Mouse (Mus musculus) kidney, embryonic 16.5 days (tissue): ENCODE measurements around the gene Rpl23a. TPM values are rescaled to one million over a fixed set of nuclear protein-coding genes. Genes with fewer than 3 reads are reported as not detected.
A peak's percentile ranks its signal among the peaks of the same experiment; 100 is the strongest.
"Not testable (repeated sequence)": the region's sequence is repeated elsewhere in the genome, so short reads cannot be mapped to it uniquely, and the experiment has no call there.

Experiments
- ATAC-seq: fragments of 200-750 bp; cut with Nextera tagmentation; 2 replicates; pipeline ENCODE4 v1.8.0; 2017; ENCODE audit warnings: moderate TSS enrichment; ENCODE audit not compliant: low FRiP score, low TSS enrichment
- H3K27ac ChIP-seq: fragments of 300-500 bp; sonication (generic); 2 replicates; pipeline ENCODE4 v1.5.1; 2014; ENCODE audit warnings: low read length
- H3K27me3 ChIP-seq: fragments of 300-500 bp; sonication (generic); 2 replicates; pipeline ENCODE4 v1.6.1; 2014; ENCODE audit warnings: low read length, control low read depth, mixed read lengths; ENCODE audit not compliant: insufficient read depth
- H3K36me3 ChIP-seq: fragments of 300-500 bp; sonication (generic); 2 replicates; pipeline ENCODE4 v1.6.1; 2014; ENCODE audit warnings: low read length, control low read depth, mixed read lengths; ENCODE audit not compliant: insufficient read depth
- H3K4me1 ChIP-seq: fragments of 300-500 bp; sonication (generic); 2 replicates; pipeline ENCODE4 v1.6.1; 2014; ENCODE audit warnings: low read length, control low read depth, mixed read lengths; ENCODE audit not compliant: insufficient read depth
- H3K4me2 ChIP-seq: fragments of 300-500 bp; sonication (generic); replicated peaks from 2 replicates; pipeline ENCODE4 v1.6.1; 2014; ENCODE audit warnings: low read depth, low read length
- H3K4me3 ChIP-seq: fragments of 300-500 bp; sonication (generic); 2 replicates; pipeline ENCODE4 v1.5.1; 2014; ENCODE audit warnings: mild to moderate bottlenecking, low read length
- H3K9ac ChIP-seq: fragments of 300-500 bp; sonication (generic); replicated peaks from 2 replicates; pipeline ENCODE4 v1.6.1; 2014; ENCODE audit warnings: low read length
- H3K9me3 ChIP-seq: fragments of 300-500 bp; sonication (generic); 2 replicates; pipeline ENCODE4 v1.6.1; 2016; ENCODE audit warnings: low read length, control low read depth
- WGBS: fragments of 180-500 bp; shearing (Covaris S2); extraction: QIAGEN DNeasy Blood & Tissue Kit; methylation state at CpG from one replicate; pipeline ENCODE4 v1.1.7; 2014; 5-methylcytosine and 5-hydroxymethylcytosine counted together
- polyA plus RNA-seq: library from polyadenylated mRNA; unstranded; fragments of >200 nt; fragmentation: Nextera tagmentation; extraction: Ambion mirVana; gene quantifications from 2 replicates; pipeline ENCODE4 v1.2.1, GENCODE M21; 2015

The Rpl23a gene
- polyA plus RNA-seq, 1 experiment from 2014 or later = 1,147 TPM

GRCm38 (mm10) chr11:78188331-78189233 is 5.2 kb upstream of the Rpl23a start, which contains the start of gene Rab34:
Gene Rab34, plus strand, starts transcription at chr11:78188430.
- under 1% methylated on average over 78 of the region's 80 CpGs for WGBS
- ATAC-seq = peak; percentile 84

GRCm38 (mm10) chr11:78184702-78185101 is 1.3 kb upstream of the Rpl23a start:
- Histone ChIP-seq H3K36me3 (peaks cover 23% of the 10 kb centered on the region), H3K4me1 (peaks cover 44% of the 10 kb centered on the region)
- H3K9ac ChIP-seq, ATAC-seq, H3K27me3 ChIP-seq, H3K4me2 ChIP-seq, H3K27ac ChIP-seq, H3K9me3 ChIP-seq, H3K4me3 ChIP-seq: not testable (repeated sequence)
- WGBS = 91% methylated on average over 6 of the region's 6 CpGs

More at GRCm38 (mm10) chr11:78188331-78189233, 5.2 kb upstream of the Rpl23a start, which contains the start of gene Rab34:
- peaks cover 21% of the 10 kb centered on the region for H3K36me3 ChIP-seq
- H3K9me3 ChIP-seq = no peaks in the 10 kb centered on the region
- H3K4me2 ChIP-seq = peak within 1 kb of the TSS; percentile 58
- H3K27ac ChIP-seq = peak within 1 kb of the TSS; percentile 100
- H3K4me3 ChIP-seq = peak within 1 kb of the TSS; percentile 81
- H3K27me3 ChIP-seq = no peaks in the 10 kb centered on the region
- peak within 1 kb of the TSS; percentile 96 for H3K9ac ChIP-seq
- peaks cover 27% of the 10 kb centered on the region for H3K4me1 ChIP-seq

- H3K4me3 ChIP-seq = peak overlapping the region; percentile 90
- H3K9ac ChIP-seq = peak overlapping the region; percentile 57; the same call in 1 of the 2 replicates
- H3K9me3 ChIP-seq = no peaks in the 10 kb centered on the region
- H3K27me3 ChIP-seq = no peaks in the 10 kb centered on the region
- peaks cover 50% of the 10 kb centered on the region for H3K4me1 ChIP-seq
- WGBS = 51% methylated on average over 10 of the region's 10 CpGs
- ATAC-seq = no peak
- peak overlapping the region; percentile 48 for H3K4me2 ChIP-seq
- peak overlapping the region; percentile 58; the same call in 1 of the 2 replicates for H3K27ac ChIP-seq
- H3K36me3 ChIP-seq = peaks cover 26% of the 10 kb centered on the region
Measured at GRCm38 (mm10) chr11:78183884-78184514, 615 bp upstream of the Rpl23a start.

GRCm38 (mm10) chr11:78182450-78182849 is 934 bp downstream of the Rpl23a start:
- Histone ChIP-seq H3K4me2 (peak overlapping the region; percentile 62), H3K27me3 (no peaks in the 10 kb centered on the region), H3K4me1 (peaks cover 53% of the 10 kb centered on the region), H3K27ac (peak overlapping the region; percentile 91), H3K4me3 (peak overlapping the region; percentile 90), H3K9me3 (no peaks in the 10 kb centered on the region), H3K36me3 (peaks cover 26% of the 10 kb centered on the region), H3K9ac (peak overlapping the region; percentile 97)
- WGBS = 6% methylated on average over 7 of the region's 7 CpGs
- ATAC-seq = no peak

GRCm38 (mm10) chr11:78181830-78182357 is 1.5 kb downstream of the Rpl23a start:
- peak overlapping the region; percentile 62 for H3K4me2 ChIP-seq
- peaks cover 53% of the 10 kb centered on the region for H3K4me1 ChIP-seq
- peak overlapping the region; percentile 90 for H3K4me3 ChIP-seq
- no peak for ATAC-seq
- H3K36me3 ChIP-seq = peaks cover 26% of the 10 kb centered on the region
- H3K9me3 ChIP-seq = no peaks in the 10 kb centered on the region
- no peaks in the 10 kb centered on the region for H3K27me3 ChIP-seq
- WGBS = 38% methylated on average over 2 of the region's 2 CpGs
- no peak overlapping the region for H3K27ac ChIP-seq
- H3K9ac ChIP-seq = peak overlapping the region; percentile 97

GRCm38 (mm10) chr11:78180081-78180761 is 3.2 kb downstream of the Rpl23a start:
- no peaks in the 10 kb centered on the region for H3K9me3 ChIP-seq
- ATAC-seq = no peak
- 68% methylated on average over 6 of the region's 6 CpGs for WGBS
- peak overlapping the region; percentile 95; the same call in 1 of the 2 replicates for H3K27ac ChIP-seq
- H3K4me1 ChIP-seq = peaks cover 55% of the 10 kb centered on the region
- H3K4me3 ChIP-seq = peak overlapping the region; percentile 73; the same call in 1 of the 2 replicates
- no peaks in the 10 kb centered on the region for H3K27me3 ChIP-seq
- H3K9ac ChIP-seq = peak overlapping the region; percentile 85
- H3K4me2 ChIP-seq = peak overlapping the region; percentile 86
- H3K36me3 ChIP-seq = peaks cover 26% of the 10 kb centered on the region

GRCm38 (mm10) chr11:78179438-78179999 is 3.9 kb downstream of the Rpl23a start:
- ATAC-seq = no peak
- H3K4me2 ChIP-seq = peak overlapping the region; percentile 86
- peaks cover 26% of the 10 kb centered on the region for H3K36me3 ChIP-seq
- H3K4me1 ChIP-seq = peaks cover 55% of the 10 kb centered on the region
- no peaks in the 10 kb centered on the region for H3K27me3 ChIP-seq
- H3K27ac ChIP-seq = peak overlapping the region; percentile 95
- peak overlapping the region; percentile 73 for H3K4me3 ChIP-seq
- H3K9ac ChIP-seq = peak overlapping the region; percentile 85
- 27% methylated on average over 8 of the region's 8 CpGs for WGBS
- no peaks in the 10 kb centered on the region for H3K9me3 ChIP-seq

GRCm38 (mm10) chr11:78178859-78179437 is 4.4 kb downstream of the Rpl23a start:
- no peaks in the 10 kb centered on the region for H3K9me3 ChIP-seq
- peak overlapping the region; percentile 86 for H3K4me2 ChIP-seq
- peak overlapping the region; percentile 95 for H3K27ac ChIP-seq
- H3K9ac ChIP-seq = peak overlapping the region; percentile 85
- H3K36me3 ChIP-seq = peaks cover 26% of the 10 kb centered on the region
- ATAC-seq = peak; percentile 10; the same call in 1 of the 2 replicates
- peak overlapping the region; percentile 73 for H3K4me3 ChIP-seq
- under 1% methylated on average over 29 of the region's 29 CpGs for WGBS
- no peaks in the 10 kb centered on the region for H3K27me3 ChIP-seq
- peaks cover 51% of the 10 kb centered on the region for H3K4me1 ChIP-seq
